Mouse (Mus musculus) urinary bladder, postnatal 4 days (tissue): ENCODE data around the gene Hsp90aa1.
"Not testable (repeated sequence)": the region's sequence is repeated elsewhere in the genome, so short reads cannot be mapped to it uniquely, and the experiment has no call there.

ENCODE experiments used
- DNase-seq, 2 experiments: peaks; one replicate each; pipeline ENCODE4 v3.0.0; 2021 to 2022; ENCODE audit warnings: low spot score in 2 of 2

The Hsp90aa1 gene

GRCm38 (mm10) chr12:110698523-110699170 is 3.9 kb downstream of the Hsp90aa1 start:
- no peak for DNase-seq

- no peak for DNase-seq
Measured at GRCm38 (mm10) chr12:110698080-110698479, 4.4 kb downstream of the Hsp90aa1 start.

DNA sequence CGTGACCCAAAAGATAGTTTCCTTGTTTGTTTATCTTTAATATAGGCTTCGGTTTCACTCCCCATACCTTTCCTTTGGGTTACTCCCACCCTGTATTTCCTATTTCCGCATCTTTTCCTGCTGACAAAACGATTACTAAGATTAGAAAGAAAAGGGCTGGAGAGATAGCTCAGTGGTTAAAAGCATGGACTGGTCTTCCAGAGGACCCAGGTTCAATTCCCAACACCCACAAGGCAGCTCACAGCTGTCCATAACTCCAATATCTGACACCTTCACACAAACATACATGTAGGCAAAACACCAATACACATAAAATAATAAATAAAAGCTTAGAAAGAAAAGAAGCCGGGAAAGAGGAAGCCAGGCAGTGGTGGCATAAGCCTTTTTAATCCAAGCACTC is 5.1 kb downstream of the Hsp90aa1 start:
- DNase-seq = no peak

DNA sequence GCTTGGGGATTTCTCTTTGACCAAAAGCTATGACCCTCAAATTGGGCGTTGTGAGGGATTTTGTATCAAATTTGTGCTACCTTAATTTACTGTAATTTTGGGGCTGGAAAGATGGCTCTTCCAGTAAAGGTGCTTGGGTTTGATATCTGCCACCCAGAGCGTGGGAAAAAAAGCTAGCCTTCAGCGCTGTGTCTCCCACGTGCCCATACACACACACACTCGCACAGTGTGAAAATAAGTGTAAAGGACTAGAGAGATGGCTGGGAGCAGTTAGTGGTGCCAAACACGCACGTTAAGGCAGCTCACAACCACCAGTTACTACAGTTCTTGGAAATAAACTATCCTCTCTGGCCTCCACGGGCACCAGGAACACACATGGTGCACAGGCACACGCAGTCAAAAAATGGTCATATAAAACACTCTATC is 5.5 kb downstream of the Hsp90aa1 start:
- no peak for DNase-seq

- DNase-seq = peak; percentile 99
Measured at GRCm38 (mm10) chr12:110696173-110696974, 6.2 kb downstream of the Hsp90aa1 start.

DNA sequence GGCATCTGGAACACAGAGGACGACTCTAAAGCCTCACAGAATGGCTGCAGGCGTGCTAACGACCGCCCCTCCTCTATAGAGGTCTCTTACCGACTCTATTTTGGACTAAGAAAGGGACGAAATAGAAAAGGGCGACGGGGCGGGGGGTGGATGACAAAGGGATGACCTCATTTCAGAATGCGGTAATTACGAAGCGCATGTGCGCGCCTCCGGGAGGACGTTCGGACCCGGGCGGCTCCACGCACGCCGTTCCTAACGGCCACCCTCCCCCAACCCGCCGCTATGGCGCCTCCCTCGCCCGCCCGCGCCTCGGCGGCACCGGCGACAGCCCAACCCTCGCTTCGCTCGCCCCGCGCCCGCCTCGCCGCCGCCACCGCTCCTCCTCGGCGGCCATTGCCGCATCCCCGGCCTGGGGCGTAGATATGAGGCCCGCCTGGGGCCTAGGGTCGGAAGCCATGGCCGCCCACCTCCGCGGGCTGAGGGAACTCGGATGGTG is 6.8 kb downstream of the Hsp90aa1 start:
- DNase-seq = peak in 1 of 2 experiments; percentile 65

GRCm38 (mm10) chr12:110693378-110693777 is 9.2 kb downstream of the Hsp90aa1 start:
- DNase-seq = not testable (repeated sequence)

- no peak for DNase-seq
Measured at GRCm38 (mm10) chr12:110689919-110690643, 12.4 kb downstream of the Hsp90aa1 start.

DNA sequence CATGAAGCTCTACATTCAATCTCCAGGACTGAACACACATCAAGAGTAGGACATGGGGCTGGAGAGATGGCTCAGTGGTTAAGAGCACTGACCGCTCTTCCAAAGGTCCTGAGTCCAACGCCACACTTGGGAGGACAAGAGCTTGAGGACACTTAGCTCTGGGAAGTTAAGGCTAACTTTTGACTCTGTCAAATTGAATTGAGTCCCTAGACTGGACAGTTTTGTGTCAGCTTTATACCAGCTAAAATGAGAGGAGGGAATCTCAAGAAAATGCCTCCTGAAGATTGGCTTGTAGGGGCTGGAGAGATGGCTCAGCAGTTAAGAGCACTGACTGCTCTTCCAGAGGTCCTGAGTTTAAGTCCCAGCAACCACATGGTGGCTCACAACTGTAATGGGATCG is 13.6 kb downstream of the Hsp90aa1 start:
- DNase-seq = not testable (repeated sequence)

GRCm38 (mm10) chr12:110687894-110688734 is 14.4 kb downstream of the Hsp90aa1 start:
- peak; percentile 56 to 74 for DNase-seq

DNA sequence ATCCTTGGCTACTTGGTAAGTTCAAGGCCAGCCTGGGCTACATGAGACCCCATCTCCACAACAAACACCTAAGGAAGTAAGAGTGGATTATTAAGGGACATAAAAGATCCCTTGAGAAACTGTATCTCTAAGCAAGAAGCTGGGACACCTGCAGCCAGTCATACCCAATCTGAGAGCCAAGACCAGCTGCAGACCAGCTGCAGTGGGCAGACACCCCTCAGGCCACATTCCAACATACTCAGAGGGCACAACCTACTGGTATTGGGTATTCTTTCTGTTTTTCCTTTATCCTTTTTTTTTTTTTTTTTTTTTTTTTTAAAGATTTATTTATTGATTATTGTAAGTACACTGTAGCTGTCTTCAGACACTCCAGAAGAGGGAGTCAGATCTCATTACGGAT is 18.9 kb downstream of the Hsp90aa1 start:
- DNase-seq = no peak

DNA sequence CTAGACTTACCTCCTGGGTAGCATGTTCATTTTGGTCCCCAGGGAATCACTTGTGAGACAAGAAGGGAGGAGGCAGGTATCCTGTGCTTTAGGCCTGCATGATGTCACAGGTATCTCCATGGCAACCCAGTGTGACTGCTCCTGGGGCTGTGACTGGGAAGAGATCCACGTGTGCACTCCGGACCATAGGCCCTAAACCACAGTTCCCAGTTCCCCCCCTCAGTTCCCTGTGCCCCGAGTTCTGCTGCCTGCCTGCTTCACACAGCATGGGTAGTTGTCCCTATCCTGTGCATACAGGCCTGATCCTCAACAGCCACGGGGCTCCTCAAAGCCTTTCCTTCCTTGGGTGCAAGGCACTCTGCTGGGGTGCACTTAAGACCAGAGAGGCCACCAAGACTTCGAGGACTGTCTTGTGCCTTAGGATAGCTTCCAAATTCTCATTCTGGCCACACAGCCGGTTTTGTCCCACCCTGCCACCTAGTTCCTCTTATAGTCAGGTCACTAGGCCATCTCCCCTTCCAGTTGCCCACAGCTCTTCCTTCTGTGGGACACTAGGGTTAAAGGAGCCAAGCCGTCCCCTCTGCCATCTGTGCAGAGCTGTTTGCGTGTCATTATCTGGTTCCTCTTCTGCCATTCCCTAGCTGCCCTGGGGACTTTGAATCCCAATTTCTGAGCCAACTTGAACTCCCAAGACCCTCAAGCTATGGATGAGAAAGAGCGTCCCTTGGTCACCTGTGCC is 19.8 kb downstream of the Hsp90aa1 start, which contains the start of gene 1700001K19Rik:
Gene 1700001K19Rik (minus strand): TSS at position 59 of the 739 bp plus-strand sequence.
- DNase-seq = no peak

DNA sequence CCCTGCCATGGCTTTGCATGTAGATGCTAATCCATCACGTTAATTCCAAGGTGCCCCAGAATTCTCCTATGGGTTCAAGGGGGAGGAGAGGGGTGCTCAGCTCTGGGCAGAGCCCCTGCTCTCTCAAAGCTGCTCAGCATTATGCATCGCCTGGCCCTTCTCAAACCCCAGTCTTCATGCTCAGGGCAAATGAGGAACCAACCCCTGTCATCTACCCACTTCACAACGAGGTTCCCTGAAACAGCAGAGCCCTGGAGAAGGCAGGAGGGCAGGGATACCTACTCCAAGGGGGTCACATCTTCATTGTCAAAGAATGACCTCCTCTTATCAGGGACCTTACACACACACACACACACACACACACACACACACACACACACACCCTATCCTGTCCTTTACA is 20.6 kb downstream of the Hsp90aa1 start:
- DNase-seq = no peak

DNA sequence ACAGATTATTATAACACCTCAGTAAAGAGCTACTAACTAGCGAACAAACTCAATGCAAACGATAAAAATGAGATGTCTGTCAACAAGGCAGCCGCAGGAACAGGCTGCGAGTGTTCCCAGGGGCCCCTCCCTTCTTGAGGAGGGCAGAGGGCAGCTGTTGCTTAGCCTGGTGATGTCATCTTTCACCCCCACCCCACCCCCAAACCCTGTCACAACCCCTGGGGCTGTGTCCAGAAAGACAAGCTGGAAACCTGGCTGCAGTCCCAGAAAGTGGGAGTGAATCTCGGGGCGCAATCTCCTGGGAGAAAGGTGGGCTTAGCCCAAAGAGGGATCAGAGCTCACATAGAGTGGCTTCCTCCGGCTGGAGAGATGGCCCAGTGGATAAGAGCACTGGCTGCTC is 21.3 kb downstream of the Hsp90aa1 start:
- DNase-seq = no peak

- DNase-seq = no peak
Measured at GRCm38 (mm10) chr12:110674243-110674642, 28.3 kb downstream of the Hsp90aa1 start.

GRCm38 (mm10) chr12:110667466-110668077 is 35.0 kb downstream of the Hsp90aa1 start:
- DNase-seq = no peak

- no peak for DNase-seq
Measured at GRCm38 (mm10) chr12:110661746-110662145, 40.8 kb downstream of the Hsp90aa1 start.

- DNase-seq = no peak
Measured at GRCm38 (mm10) chr12:110651464-110651863, 51.1 kb downstream of the Hsp90aa1 start.

GRCm38 (mm10) chr12:110650241-110650641 is 52.3 kb downstream of the Hsp90aa1 start:
- DNase-seq = no peak
